Mouse (Mus musculus) B cell, adult 67 days (primary cell): ENCODE measurements around the gene Ldah. TPM values are rescaled to one million over a fixed set of nuclear protein-coding genes. Genes with fewer than 3 reads are reported as not detected.

ENCODE experiments used
- total RNA-seq, 2 experiments: library from RNA; stranded (reverse); gene quantifications; 4 replicates each; pipeline ENCODE4 v1.2.4; 2023

The Ldah gene
- total RNA-seq = 10 to 100 TPM; 42.4 to 43.6 TPM

DNA sequence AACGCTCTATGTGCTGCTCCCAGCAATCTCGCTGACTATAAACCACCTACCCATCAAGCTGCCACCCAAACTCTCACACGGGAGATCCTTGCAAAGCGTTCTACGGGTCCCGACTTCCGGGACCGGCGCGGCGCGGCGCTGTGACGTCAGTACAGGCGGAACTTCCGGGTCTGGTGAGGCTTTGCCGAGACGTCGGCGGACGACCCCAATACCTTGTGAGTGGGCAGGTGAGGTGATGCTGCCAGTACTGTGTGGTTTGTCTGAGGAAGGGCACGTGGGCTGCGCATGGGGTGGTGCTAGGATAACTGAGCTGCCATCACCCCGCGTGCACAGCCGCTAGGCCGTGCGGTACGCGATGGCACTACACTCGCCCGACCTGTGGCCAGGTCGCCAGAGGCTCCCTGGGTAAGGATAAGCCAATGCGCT lies at the start of gene Ldah:
Gene Ldah (plus strand): TSS at position 130 of the 426 bp plus-strand sequence.

DNA sequence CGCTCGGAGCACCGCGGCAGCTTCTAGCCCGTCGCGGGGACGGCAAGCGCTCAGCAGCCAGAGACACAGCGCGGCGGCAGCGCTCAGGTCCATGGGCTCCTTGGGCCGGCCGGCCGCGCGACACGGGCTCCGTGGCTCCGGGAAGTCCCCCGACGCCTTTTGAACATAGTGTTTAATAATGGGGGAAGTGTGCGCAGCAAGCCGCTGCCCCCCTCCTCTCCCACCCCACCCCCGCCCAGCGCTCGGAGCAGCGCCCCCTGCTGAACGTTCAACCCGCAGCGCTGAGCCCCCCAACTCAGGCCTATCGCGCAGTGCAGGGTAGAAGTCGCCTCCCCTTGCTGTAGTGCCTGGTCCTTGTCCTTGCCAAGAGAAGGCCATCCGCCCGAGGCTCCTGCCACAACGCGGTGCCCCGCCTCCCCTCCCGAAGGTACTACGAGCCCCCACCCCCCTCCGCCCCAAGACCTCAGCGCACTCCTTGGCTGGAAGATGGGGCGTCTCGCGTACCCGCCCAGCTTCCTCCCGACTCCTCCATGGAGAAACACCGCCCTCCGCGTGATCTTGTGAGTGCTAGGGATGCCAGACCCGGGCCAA lies 94.0 kb downstream of the Ldah start, which contains the start of gene Gdf7:
Gene Gdf7 (minus strand): TSS at position 114 of the 591 bp plus-strand sequence.

DNA sequence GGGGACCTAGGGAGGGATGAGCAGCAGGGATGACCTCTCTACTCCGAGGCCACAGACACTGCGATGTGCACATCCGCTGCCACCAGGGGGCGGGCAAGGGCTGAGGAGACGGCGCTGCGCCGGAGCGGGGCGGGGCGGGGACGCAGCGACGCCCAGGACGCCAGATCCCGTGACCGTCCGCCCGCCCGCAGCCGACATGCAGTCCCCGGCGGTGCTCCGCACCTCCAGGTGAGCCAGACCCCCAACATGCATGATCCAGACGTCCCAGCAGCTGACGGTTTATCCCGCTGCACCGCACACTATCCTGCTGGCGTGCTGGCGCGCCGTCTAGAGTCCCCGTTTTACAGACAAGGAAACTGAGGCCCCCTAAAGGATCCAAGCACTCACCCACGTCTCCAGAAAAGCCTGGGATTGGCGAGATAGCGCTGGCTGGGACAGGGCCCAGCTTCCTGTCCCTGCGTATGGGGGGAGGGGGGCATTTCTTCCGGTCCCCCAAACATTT lies 105.4 kb downstream of the Ldah start, which contains the start of gene Hs1bp3:
Gene Hs1bp3 (plus strand): TSS at position 163 of the 502 bp plus-strand sequence.

Other genes with a start within 250 kb of the Ldah start
- gene Apob, start 230.5 kb upstream of the Ldah start, total RNA-seq = not detected
- not detected for gene Gdf7, start 93.8 kb downstream of the Ldah start, total RNA-seq
- 10 to 100 TPM; 11.4 to 11.5 TPM for gene Hs1bp3, start 105.3 kb downstream of the Ldah start, total RNA-seq